Mouse (Mus musculus): ENCODE results near the gene Clock. TPM values are rescaled to one million over a fixed set of nuclear protein-coding genes. Genes with fewer than 3 reads are reported as not detected.

The Clock gene
- 9.7 and 10.0 TPM in 2 replicates for polyA plus RNA-seq (2021; fragmentation: Nextera tagmentation)
- long read RNA-seq, experiment 1, full-length matches to known transcripts = 1 of 44 reads
- long read RNA-seq, experiment 1, partial matches to known transcripts = 10 of 44 reads
- long read RNA-seq, experiment 1, other reads (novel, unspliced or antisense) = 33 of 44 reads
- long read RNA-seq, experiment 2, partial matches to known transcripts = 9 of 18 reads
- long read RNA-seq, experiment 2, other reads (novel, unspliced or antisense) = 9 of 18 reads

GRCm38 (mm10) chr5:76304452-76305341 is at the start of gene Clock:
Gene Clock, minus strand, starts transcription at chr5:76304792.

GRCm38 (mm10) chr5:76330953-76331352 is 26.4 kb upstream of the Clock start, which contains the start of gene Pdcl2:
Gene Pdcl2, minus strand, starts transcription at chr5:76331156.

GRCm38 (mm10) chr5:76183750-76184261 is 120.8 kb downstream of the Clock start, which contains the start of gene Tmem165:
Gene Tmem165, plus strand, starts transcription at chr5:76183880.

Other genes starting within 250 kb of the Clock start
- gene Srd5a3, start 164.5 kb downstream of the Clock start, polyA plus RNA-seq (2021; fragmentation: Nextera tagmentation) = 21.5 and 23.6 TPM in 2 replicates
- 3.9 and 41.4 TPM in 2 replicates for gene Tmem165, start 120.9 kb downstream of the Clock start, polyA plus RNA-seq (2021; fragmentation: Nextera tagmentation)
- gene Pdcl2, start 26.4 kb upstream of the Clock start, polyA plus RNA-seq (2021; fragmentation: Nextera tagmentation) = not detected in 2 replicates
- not detected in 2 replicates for gene Nmu, start 59.0 kb upstream of the Clock start, polyA plus RNA-seq (2021; fragmentation: Nextera tagmentation)
- 0.54 TPM in 1 of 2 replicates, not detected in the other for gene Gm7271, start 179.2 kb upstream of the Clock start, polyA plus RNA-seq (2021; fragmentation: Nextera tagmentation)
- gene Exoc1, start 224.5 kb upstream of the Clock start, polyA plus RNA-seq (2021; fragmentation: Nextera tagmentation) = 19.9 and 27.4 TPM in 2 replicates